Mouse (Mus musculus): ENCODE measurements around the gene Fat3.

- TF ChIP-seq ZNF384 (IDR thresholded peaks at IDR 0.05; ENCODE audit: low read depth, low read length) (no peak), MAFK (IDR thresholded peaks at IDR 0.05; ENCODE audit: insufficient read depth, low read depth, low read length) (no peak), HCFC1 (IDR thresholded peaks at IDR 0.05; ENCODE audit: borderline replicate concordance, insufficient read depth, low read length) (no peak)
These were observed 522.8 kb downstream of the Fat3 start for GRCm38 (mm10) chr9:15978317-15978716.

Data from ES-E14 (cell line).